Mouse (Mus musculus): ENCODE measurements at regions not wholly inside any gene's neighbourhood (a gene's known extent, or its start where the extent isn't known, plus 50 kb on each side); places are given as distances from the start of the nearest gene placed in this dataset.

GRCm38 (mm10) chr1:98268853-98269252 is 152.1 kb upstream of the Slco6d1 start:
- Histone ChIP-seq H3K4me1 (ENCODE audit: control insufficient read depth, insufficient read depth, low read length) (no peaks in the 10 kb centered on the region), H3K27me3 (ENCODE audit: control insufficient read depth, insufficient read depth, low read length) (no peaks in the 10 kb centered on the region), H3K4me2 (ENCODE audit: low read depth) (no peak overlapping the region), H3K9ac (ENCODE audit: low read length) (no peak overlapping the region), H3K4me3 (ENCODE audit: low read depth, low read length) (no peak overlapping the region), H3K9me3 (ENCODE audit: control insufficient read depth, low read length) (no peaks in the 10 kb centered on the region), H3K36me3 (ENCODE audit: control insufficient read depth, insufficient read depth, low read length) (no peaks in the 10 kb centered on the region), H3K27ac (ENCODE audit: low read depth, low read length) (no peak overlapping the region)
- ATAC-seq (ENCODE audit: insufficient read depth, low FRiP score, low TSS enrichment) (no peak), DNase-seq (ENCODE audit: low spot score) (no peak)
- 88% methylated on average over 2 of the region's 2 CpGs for WGBS

GRCm38 (mm10) chr1:98270212-98270611 is 150.7 kb upstream of the Slco6d1 start:
- Histone ChIP-seq H3K4me3 (ENCODE audit: low read depth, low read length) (no peak overlapping the region), H3K27ac (ENCODE audit: low read depth, low read length) (no peak overlapping the region)

GRCm38 (mm10) chr1:98273966-98274616 is 146.8 kb upstream of the Slco6d1 start:
- DNase-seq (ENCODE audit: low spot score): no peak
- Histone ChIP-seq H3K9ac (ENCODE audit: low read length) (no peak overlapping the region), H3K27me3 (ENCODE audit: control insufficient read depth, insufficient read depth, low read length) (no peaks in the 10 kb centered on the region), H3K4me2 (ENCODE audit: low read depth) (no peak overlapping the region), H3K27ac (ENCODE audit: low read depth, low read length) (no peak overlapping the region), H3K36me3 (ENCODE audit: control insufficient read depth, insufficient read depth, low read length) (no peaks in the 10 kb centered on the region), H3K4me3 (ENCODE audit: low read depth, low read length) (no peak overlapping the region), H3K4me1 (ENCODE audit: control insufficient read depth, insufficient read depth, low read length) (no peaks in the 10 kb centered on the region), H3K9me3 (ENCODE audit: control insufficient read depth, low read length) (no peaks in the 10 kb centered on the region)
- WGBS: 82% methylated on average over 6 of the region's 6 CpGs
- ATAC-seq (ENCODE audit: insufficient read depth, low FRiP score, low TSS enrichment): no peak

More at GRCm38 (mm10) chr1:98270212-98270611, 150.7 kb upstream of the Slco6d1 start:
- Histone ChIP-seq H3K9me3 (ENCODE audit: control insufficient read depth, low read length) (no peaks in the 10 kb centered on the region), H3K27me3 (ENCODE audit: control insufficient read depth, insufficient read depth, low read length) (no peaks in the 10 kb centered on the region), H3K9ac (ENCODE audit: low read length) (no peak overlapping the region), H3K4me1 (ENCODE audit: control insufficient read depth, insufficient read depth, low read length) (no peaks in the 10 kb centered on the region), H3K36me3 (ENCODE audit: control insufficient read depth, insufficient read depth, low read length) (no peaks in the 10 kb centered on the region), H3K4me2 (ENCODE audit: low read depth) (no peak overlapping the region)
- DNase-seq (ENCODE audit: low spot score) (no peak), ATAC-seq (ENCODE audit: insufficient read depth, low FRiP score, low TSS enrichment) (no peak)
- WGBS: 52% methylated on average over 1 of the region's 1 CpGs

GRCm38 (mm10) chr1:98275524-98275923 is 145.4 kb upstream of the Slco6d1 start:
- Histone ChIP-seq H3K27ac (ENCODE audit: low read depth, low read length) (no peak overlapping the region), H3K27me3 (ENCODE audit: control insufficient read depth, insufficient read depth, low read length) (no peaks in the 10 kb centered on the region), H3K9me3 (ENCODE audit: control insufficient read depth, low read length) (no peaks in the 10 kb centered on the region), H3K4me2 (ENCODE audit: low read depth) (no peak overlapping the region), H3K36me3 (ENCODE audit: control insufficient read depth, insufficient read depth, low read length) (no peaks in the 10 kb centered on the region), H3K9ac (ENCODE audit: low read length) (no peak overlapping the region), H3K4me3 (ENCODE audit: low read depth, low read length) (no peak overlapping the region), H3K4me1 (ENCODE audit: control insufficient read depth, insufficient read depth, low read length) (no peaks in the 10 kb centered on the region)
- no peak for DNase-seq (ENCODE audit: low spot score)
- no peak for ATAC-seq (ENCODE audit: insufficient read depth, low FRiP score, low TSS enrichment)
- 86% methylated on average over 1 of the region's 1 CpGs for WGBS

- no peak overlapping the region for H3K9ac ChIP-seq (ENCODE audit: low read length)
- H3K4me2 ChIP-seq (ENCODE audit: low read depth): no peak overlapping the region
- H3K27ac ChIP-seq (ENCODE audit: low read depth, low read length): no peak overlapping the region
- no peaks in the 10 kb centered on the region for H3K4me1 ChIP-seq (ENCODE audit: control insufficient read depth, insufficient read depth, low read length)
- no peaks in the 10 kb centered on the region for H3K36me3 ChIP-seq (ENCODE audit: control insufficient read depth, insufficient read depth, low read length)
- DNase-seq (ENCODE audit: low spot score) (no peak), ATAC-seq (ENCODE audit: insufficient read depth, low FRiP score, low TSS enrichment) (no peak)
- no peaks in the 10 kb centered on the region for H3K9me3 ChIP-seq (ENCODE audit: control insufficient read depth, low read length)
- no peak overlapping the region for H3K4me3 ChIP-seq (ENCODE audit: low read depth, low read length)
- 85% methylated on average over 2 of the region's 2 CpGs for WGBS
- no peaks in the 10 kb centered on the region for H3K27me3 ChIP-seq (ENCODE audit: control insufficient read depth, insufficient read depth, low read length)
These were observed 141.4 kb upstream of the Slco6d1 start for GRCm38 (mm10) chr1:98279446-98280048.

- Histone ChIP-seq H3K27ac (ENCODE audit: low read depth, low read length) (no peak overlapping the region), H3K4me1 (ENCODE audit: control insufficient read depth, insufficient read depth, low read length) (no peaks in the 10 kb centered on the region), H3K36me3 (ENCODE audit: control insufficient read depth, insufficient read depth, low read length) (no peaks in the 10 kb centered on the region), H3K9ac (ENCODE audit: low read length) (no peak overlapping the region), H3K4me2 (ENCODE audit: low read depth) (no peak overlapping the region), H3K9me3 (ENCODE audit: control insufficient read depth, low read length) (no peaks in the 10 kb centered on the region), H3K4me3 (ENCODE audit: low read depth, low read length) (no peak overlapping the region), H3K27me3 (ENCODE audit: control insufficient read depth, insufficient read depth, low read length) (no peaks in the 10 kb centered on the region)
- no peak for ATAC-seq (ENCODE audit: insufficient read depth, low FRiP score, low TSS enrichment)
- no peak for DNase-seq (ENCODE audit: low spot score)
- WGBS: 83% methylated on average over 9 of the region's 9 CpGs
These were observed 140.5 kb upstream of the Slco6d1 start for GRCm38 (mm10) chr1:98280263-98281052.

GRCm38 (mm10) chr1:98281053-98281770 is 139.7 kb upstream of the Slco6d1 start:
- no peak overlapping the region for H3K4me2 ChIP-seq (ENCODE audit: low read depth)
- H3K4me3 ChIP-seq (ENCODE audit: low read depth, low read length): no peak overlapping the region
- H3K4me1 ChIP-seq (ENCODE audit: control insufficient read depth, insufficient read depth, low read length): no peaks in the 10 kb centered on the region
- WGBS: 77% methylated on average over 2 of the region's 2 CpGs
- no peak for ATAC-seq (ENCODE audit: insufficient read depth, low FRiP score, low TSS enrichment)
- no peaks in the 10 kb centered on the region for H3K36me3 ChIP-seq (ENCODE audit: control insufficient read depth, insufficient read depth, low read length)
- no peak for DNase-seq (ENCODE audit: low spot score)
- H3K27me3 ChIP-seq (ENCODE audit: control insufficient read depth, insufficient read depth, low read length): no peaks in the 10 kb centered on the region
- H3K9ac ChIP-seq (ENCODE audit: low read length): no peak overlapping the region
- no peak overlapping the region for H3K27ac ChIP-seq (ENCODE audit: low read depth, low read length)
- no peaks in the 10 kb centered on the region for H3K9me3 ChIP-seq (ENCODE audit: control insufficient read depth, low read length)

GRCm38 (mm10) chr1:98281771-98282149 is 139.2 kb upstream of the Slco6d1 start:
- no peak overlapping the region for H3K4me2 ChIP-seq (ENCODE audit: low read depth)
- no peaks in the 10 kb centered on the region for H3K27me3 ChIP-seq (ENCODE audit: control insufficient read depth, insufficient read depth, low read length)
- no peak overlapping the region for H3K27ac ChIP-seq (ENCODE audit: low read depth, low read length)
- DNase-seq (ENCODE audit: low spot score): no peak
- H3K36me3 ChIP-seq (ENCODE audit: control insufficient read depth, insufficient read depth, low read length): no peaks in the 10 kb centered on the region
- H3K4me1 ChIP-seq (ENCODE audit: control insufficient read depth, insufficient read depth, low read length): no peaks in the 10 kb centered on the region
- no peak overlapping the region for H3K9ac ChIP-seq (ENCODE audit: low read length)
- WGBS: 84% methylated on average over 2 of the region's 2 CpGs
- H3K9me3 ChIP-seq (ENCODE audit: control insufficient read depth, low read length): no peaks in the 10 kb centered on the region
- H3K4me3 ChIP-seq (ENCODE audit: low read depth, low read length): no peak overlapping the region
- ATAC-seq (ENCODE audit: insufficient read depth, low FRiP score, low TSS enrichment): no peak

Data from neural tube, embryonic 11.5 days (tissue).